In the genomic region with DNA sequence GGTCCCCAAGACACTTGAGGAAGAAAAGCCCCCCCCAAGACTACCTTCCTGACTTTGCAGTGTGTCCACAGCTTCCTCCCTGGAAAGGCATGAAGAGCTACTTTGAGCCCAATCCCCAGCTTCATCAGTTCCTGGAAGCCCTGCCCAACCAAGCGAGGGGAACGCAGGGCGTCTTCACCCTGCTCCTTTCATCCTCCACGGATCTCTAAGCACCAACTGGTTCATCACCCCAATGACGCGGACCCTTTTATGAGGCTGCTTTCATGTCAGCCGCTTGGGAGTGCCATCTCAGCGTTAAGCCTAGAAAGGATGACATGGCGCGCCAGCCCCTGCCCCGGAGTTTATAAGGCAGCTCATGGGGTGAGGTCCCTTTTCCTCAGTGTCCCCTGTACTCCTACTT, we compare ENCODE assay signal across 8 mouse cellular contexts. TPM values are rescaled to one million over a fixed set of nuclear protein-coding genes. Genes with fewer than 3 reads are reported as not detected.
DNase-seq lines count a peak whose midpoint lies in the region; ATAC-seq and TF ChIP-seq lines count a peak whose summit lies in the region.

Gene Dnajc7, minus strand, starts transcription at position 187 of the 400 bp plus-strand sequence.

- H3K27ac ChIP-seq in lung, postnatal 0 days (ENCODE audit: low read length): peak within 1 kb of the TSS; percentile 97
- H3K27ac ChIP-seq in midbrain, embryonic 11.5 days (ENCODE audit: low read depth, low read length): peak within 1 kb of the TSS; percentile 70

- H3K9me3 ChIP-seq in lung, postnatal 0 days (ENCODE audit: low read length): no peaks in the 10 kb centered on the region
- no peaks in the 10 kb centered on the region for H3K9me3 ChIP-seq in midbrain, embryonic 11.5 days (ENCODE audit: control insufficient read depth, low read length)

- peak within 1 kb of the TSS; percentile 98 for H3K4me3 ChIP-seq in lung, postnatal 0 days (ENCODE audit: low read depth, low read length)
- peak within 1 kb of the TSS; percentile 91 for H3K4me3 ChIP-seq in midbrain, embryonic 11.5 days (ENCODE audit: low read depth, low read length)

- no peak for TF ChIP-seq POLR2A in brain, embryonic 14.5 days (IDR thresholded peaks at IDR 0.05; ENCODE audit: borderline replicate concordance, extremely low read depth, insufficient read depth, insufficient read length, poor library complexity, severe bottlenecking)

- no peak for TF ChIP-seq EP300 in lung, postnatal 0 days (IDR thresholded peaks at IDR 0.05)

- ATAC-seq in lung, postnatal 0 days: no peak
- 0 out of 2 replicates have a peak, but pooled peaks have one; percentile 0 for ATAC-seq in granulocyte monocyte progenitor cell, adult 5-6 weeks (replicated peaks; ENCODE audit: poor library complexity, severe bottlenecking)
- no peak for ATAC-seq in midbrain, embryonic 11.5 days (ENCODE audit: low FRiP score)

- no peak for TF ChIP-seq CTCF in lung, postnatal 0 days (IDR thresholded peaks at IDR 0.05)
- no peak for TF ChIP-seq CTCF in brain, embryonic 14.5 days (IDR thresholded peaks at IDR 0.05; ENCODE audit: borderline replicate concordance, extremely low read depth, insufficient read depth, insufficient read length)

- peak within 1 kb of the TSS; percentile 82 for H3K9ac ChIP-seq in lung, postnatal 0 days (replicated peaks; ENCODE audit: low read depth)
- H3K9ac ChIP-seq in midbrain, embryonic 11.5 days (ENCODE audit: low read length): peak within 1 kb of the TSS; percentile 96

- peak within 1 kb of the TSS; percentile 83 for H3K4me2 ChIP-seq in lung, postnatal 0 days (replicated peaks; ENCODE audit: low read depth, low read length)
- H3K4me2 ChIP-seq in midbrain, embryonic 11.5 days: peak within 1 kb of the TSS; percentile 84

- no peak for DNase-seq in lung, postnatal 0 days (ENCODE audit: low spot score)
- DNase-seq in lung, postnatal 14 days: no peak
- DNase-seq in brain, embryonic 14.5 days (ENCODE audit: low read depth): no peak
- DNase-seq in layer of hippocampus, postnatal 14 days (ENCODE audit: low spot score in 2 of 2): no peak
- DNase-seq in midbrain, embryonic 11.5 days (ENCODE audit: low spot score, missing footprints): no peak
- no peak for DNase-seq in testis, postnatal 14 days (ENCODE audit: low spot score)
- no peak for DNase-seq in kidney, postnatal 10 days

- WGBS in lung, postnatal 0 days: 6% methylated on average over 11 of the region's 11 CpGs
- WGBS in midbrain, embryonic 11.5 days: 3% methylated on average over 11 of the region's 11 CpGs

- H3K4me1 ChIP-seq in lung, postnatal 0 days (ENCODE audit: insufficient read depth, low read depth, low read length): peaks cover 8% of the 10 kb centered on the region; the same call in 1 of the 2 replicates
- H3K4me1 ChIP-seq in midbrain, embryonic 11.5 days (ENCODE audit: control insufficient read depth, insufficient read depth, low read length): peaks cover 22% of the 10 kb centered on the region

- H3K36me3 ChIP-seq in lung, postnatal 0 days (ENCODE audit: insufficient read depth, low read length): no peaks in the 10 kb centered on the region
- H3K36me3 ChIP-seq in midbrain, embryonic 11.5 days (ENCODE audit: control insufficient read depth, insufficient read depth, low read length): peaks cover 4% of the 10 kb centered on the region

- no peaks in the 10 kb centered on the region for H3K27me3 ChIP-seq in lung, postnatal 0 days (replicated peaks; ENCODE audit: insufficient read depth, low read length)
- H3K27me3 ChIP-seq in midbrain, embryonic 11.5 days (ENCODE audit: control insufficient read depth, insufficient read depth, low read length): no peaks in the 10 kb centered on the region

RNA-seq across cellular contexts. Expression of gene Dnajc7, which starts in this region (rescaled TPM):
- polyA plus RNA-seq in lung, postnatal 0 days (2015; fragmentation: Nextera tagmentation; extraction: Ambion mirVana): 99.1 and 113 TPM in 2 replicates
- polyA plus RNA-seq in brain, embryonic 14.5 days (2012; rRNA removed): 139 and 201 TPM in 2 replicates
- 80.5 and 129 TPM in 2 replicates for total RNA-seq in granulocyte monocyte progenitor cell, adult 5-6 weeks (2014; fragmentation: Nextera tagmentation)
- 90.1 and 115 TPM in 2 replicates for total RNA-seq in granulocyte monocyte progenitor cell, adult 5-6 weeks (2017)
- total RNA-seq in layer of hippocampus, postnatal 14 days (2021): 100 to 1,000 TPM; 237 to 253 TPM
- 96.1 TPM in 2 replicates for polyA plus RNA-seq in midbrain, embryonic 11.5 days (2014; fragmentation: Nextera tagmentation; extraction: Ambion mirVana)
